Mouse (Mus musculus) monocyte, adult 2 months (primary cell): Measurements from ENCODE around the gene Gdf10.

Experiments used
- DNase-seq, 2 experiments: peaks; one replicate each; pipeline ENCODE4 v3.0.0; 2022; ENCODE audit warnings: low spot score in 2 of 2, low read depth in 1 of 2

The Gdf10 gene

DNA sequence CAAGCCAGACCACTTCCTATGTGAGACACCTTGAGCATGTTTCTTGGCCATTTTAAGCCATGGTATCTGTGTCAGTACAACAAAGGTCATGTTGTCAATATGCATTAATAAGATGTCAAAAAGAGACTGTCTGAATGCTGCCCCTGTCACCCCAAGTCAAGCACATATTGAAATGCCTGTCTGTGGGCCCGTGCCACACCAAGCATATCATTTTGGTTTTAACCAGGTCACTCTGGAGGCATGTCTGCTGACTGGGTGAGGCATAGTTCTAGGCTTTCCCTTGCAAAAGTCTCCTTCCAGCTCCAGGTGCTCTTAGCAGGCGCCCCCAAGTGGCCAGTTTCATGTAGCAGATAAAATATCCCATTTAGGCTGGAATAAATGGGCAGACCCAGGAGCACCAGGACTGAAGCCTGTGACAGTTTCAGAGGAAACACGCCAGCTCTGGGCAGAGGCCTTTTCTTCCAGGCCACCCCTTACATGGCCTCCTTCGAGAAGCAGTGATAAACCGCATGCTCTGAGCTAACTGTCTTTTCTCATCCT lies 10.5 kb downstream of the Gdf10 start:
- no peak for DNase-seq

DNA sequence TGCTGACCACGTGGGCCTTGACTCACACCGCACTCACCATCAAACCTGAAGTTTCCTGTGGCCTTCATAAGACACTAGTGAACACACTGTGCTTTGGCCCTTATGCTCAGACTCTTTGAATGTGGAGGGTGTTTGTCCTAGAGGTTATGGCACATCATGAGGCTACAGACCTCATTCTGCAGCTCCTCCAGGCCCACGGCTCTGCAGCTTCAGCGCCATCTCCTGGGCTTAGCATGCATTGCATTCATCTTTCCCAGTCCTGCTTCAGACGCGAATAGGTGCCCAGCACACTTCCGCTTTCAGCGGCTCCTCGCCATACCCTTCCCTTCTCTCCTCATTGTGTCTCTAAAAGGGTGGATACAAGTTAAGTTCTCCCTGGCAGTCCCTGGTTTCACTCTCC lies 15.7 kb downstream of the Gdf10 start:
- no peak for DNase-seq

DNA sequence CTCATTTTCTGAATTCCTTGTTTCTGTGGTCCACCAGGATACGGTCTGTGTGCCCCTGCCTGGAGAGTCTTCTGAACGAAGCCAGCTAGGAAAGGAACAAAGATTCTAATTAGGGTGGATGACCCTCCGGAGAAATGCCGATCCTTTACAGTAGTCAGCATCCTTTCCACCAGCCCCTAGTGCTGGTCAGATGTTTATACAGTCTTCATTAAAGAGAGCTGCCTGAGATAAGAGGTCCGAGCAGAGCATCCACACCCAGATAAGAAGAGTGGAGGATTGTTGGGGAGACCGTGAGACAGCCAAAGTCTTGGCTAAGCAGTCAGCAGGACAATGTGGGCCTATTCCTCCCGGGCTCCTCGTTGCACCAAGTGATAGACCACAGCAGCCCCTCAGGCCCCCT lies 17.4 kb downstream of the Gdf10 start, which contains the start of gene Gdf2:
Gene Gdf2, plus strand, starts transcription at position 301 of the 400 bp plus-strand sequence.
- no peak for DNase-seq

DNA sequence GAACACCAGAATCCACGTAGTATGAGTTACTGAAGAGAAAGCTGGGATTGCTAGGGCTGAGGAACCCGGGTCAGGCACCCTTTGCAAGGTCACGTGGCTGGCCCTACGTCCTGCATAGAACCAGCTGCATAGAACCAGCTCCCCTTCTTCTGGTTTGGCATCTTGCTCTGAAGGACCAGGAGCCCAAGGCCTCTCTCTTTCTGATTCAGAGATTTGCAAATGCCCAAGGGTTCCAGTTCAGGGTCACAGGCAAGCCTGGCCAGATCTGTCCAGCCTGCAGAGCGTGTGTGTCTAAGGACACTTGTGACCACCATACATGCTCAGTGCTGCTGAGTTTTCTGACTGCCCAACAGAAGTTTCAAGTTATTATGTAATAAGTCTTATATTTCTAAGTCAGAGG lies 18.8 kb downstream of the Gdf10 start:
- no peak for DNase-seq

DNA sequence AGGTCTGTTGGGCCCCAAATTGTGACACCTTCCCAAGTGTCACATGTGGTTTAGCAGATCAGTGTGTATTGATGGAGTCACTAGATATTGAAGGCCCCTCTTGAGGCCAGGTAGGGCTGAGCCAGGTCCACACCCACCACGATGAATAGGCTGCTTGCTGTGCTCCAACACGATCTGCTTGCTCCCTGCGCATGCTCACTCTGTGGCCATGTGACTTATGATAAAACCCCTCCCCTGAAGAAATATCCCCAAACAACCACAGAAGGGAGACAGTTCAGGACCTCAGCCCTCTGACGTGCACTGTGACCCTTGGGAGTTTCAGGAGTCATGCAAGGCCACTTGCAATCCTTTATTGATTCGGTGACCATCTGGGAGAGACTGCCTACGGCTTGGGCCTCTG lies 22.7 kb downstream of the Gdf10 start:
- DNase-seq = no peak

DNA sequence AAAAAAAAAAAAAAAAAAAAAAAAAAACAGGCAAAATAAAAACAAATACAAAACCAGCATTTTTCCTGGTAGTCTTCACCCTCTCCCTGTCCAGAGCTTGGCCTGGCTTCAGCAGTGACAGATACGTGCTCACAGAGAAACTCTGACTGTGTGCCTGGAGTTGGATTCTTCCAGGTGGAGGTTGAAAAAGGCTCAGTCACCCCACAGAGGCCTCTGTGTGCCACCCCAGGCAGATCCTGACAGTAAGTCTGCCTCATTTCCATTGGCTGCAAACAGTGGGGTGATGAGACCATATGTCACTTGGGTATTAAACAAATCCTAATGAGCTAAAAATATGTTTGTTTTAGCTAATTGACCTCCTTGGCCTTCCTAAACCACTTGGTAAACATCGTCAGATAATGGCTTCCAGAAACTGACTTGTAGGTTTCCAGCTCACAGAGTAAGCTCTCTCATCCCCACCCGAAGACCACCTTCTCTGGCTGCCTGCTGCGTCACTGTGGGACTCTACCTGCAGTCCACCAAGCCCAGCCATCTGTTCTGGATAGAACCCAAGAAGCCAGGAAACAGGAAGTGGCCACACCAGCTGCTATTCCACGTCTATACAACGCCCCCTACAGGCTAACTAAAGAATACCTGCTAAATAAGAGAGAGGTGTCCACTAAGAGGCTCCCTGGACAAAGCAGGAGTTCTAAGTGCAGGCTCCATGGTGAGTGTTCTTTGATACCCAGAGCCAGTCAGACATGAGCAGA lies 29.0 kb downstream of the Gdf10 start:
- no peak for DNase-seq

DNA sequence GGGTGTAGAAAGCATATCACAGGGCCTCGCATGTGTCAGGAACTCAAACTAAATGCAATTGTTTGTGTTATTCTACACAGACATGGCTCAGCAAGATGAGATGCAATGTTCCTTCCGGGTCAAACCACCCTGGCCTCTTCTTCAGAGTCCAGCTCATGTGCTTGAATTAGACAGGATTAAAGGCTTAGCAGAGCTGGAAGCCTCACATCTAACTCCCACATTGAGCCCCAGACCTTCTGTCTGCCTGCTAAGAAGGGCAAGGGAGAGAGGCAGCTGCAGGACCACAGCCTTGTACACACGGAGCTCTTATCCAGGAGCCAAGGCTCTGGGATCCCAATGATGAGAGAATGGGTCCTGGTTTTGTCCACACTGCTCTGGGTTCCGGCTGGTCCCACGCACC lies 30.4 kb downstream of the Gdf10 start, which contains the start of gene Rbp3:
Gene Rbp3, plus strand, starts transcription at position 243 of the 400 bp plus-strand sequence.
- DNase-seq = no peak

DNA sequence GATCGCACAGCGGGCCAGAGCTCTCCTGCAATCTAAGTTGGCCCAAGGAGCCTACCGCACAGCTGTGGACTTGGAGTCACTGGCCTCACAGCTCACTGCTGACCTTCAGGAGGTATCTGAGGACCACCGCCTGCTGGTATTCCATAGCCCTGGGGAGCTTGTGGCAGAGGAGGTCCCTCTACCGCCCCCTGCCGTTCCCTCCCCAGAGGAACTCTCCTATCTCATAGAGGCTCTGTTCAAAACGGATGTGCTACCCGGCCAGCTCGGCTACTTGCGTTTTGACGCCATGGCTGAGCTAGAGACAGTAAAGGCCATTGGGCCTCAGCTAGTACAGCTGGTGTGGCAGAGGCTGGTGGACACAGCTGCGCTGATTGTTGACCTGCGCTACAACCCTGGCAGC lies 32.7 kb downstream of the Gdf10 start:
- DNase-seq = no peak

DNA sequence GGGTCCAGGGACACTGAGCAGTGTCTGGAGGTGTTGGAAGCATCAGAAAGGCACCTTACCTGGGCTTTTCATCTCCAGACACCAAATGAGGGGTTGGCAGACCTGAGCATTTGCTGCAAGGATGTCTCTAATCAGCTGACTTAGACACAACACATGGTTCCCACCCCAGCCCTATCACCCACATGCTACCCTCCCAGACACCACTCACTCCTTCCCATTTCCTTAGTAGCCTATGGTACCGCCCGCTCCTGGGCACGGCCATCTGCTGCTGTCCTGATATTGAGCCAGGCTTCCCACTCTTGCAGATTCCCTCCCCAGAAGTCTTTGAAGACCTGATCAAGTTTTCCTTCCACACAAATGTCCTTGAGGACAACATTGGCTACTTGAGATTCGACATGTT lies 34.8 kb downstream of the Gdf10 start:
- DNase-seq = no peak

DNA sequence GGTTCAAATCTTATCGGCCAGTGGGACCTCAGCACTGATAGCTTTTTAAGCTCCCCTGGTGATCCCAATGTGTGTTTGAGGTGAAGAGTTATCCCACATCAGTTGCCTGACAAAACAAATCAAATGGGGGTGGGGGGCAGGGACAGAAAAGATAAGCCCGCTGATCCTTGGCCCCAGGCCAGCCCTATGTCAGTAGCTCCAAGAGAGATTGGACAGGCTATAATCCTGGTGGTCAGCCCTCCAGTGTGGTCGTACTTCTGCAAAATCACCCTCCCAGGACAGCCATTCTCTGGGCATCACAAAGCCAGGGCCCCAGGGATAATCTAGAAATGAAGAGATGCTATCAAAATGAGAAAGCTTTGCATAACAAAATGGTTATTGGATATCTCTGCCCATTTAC lies 35.5 kb downstream of the Gdf10 start:
- no peak for DNase-seq

DNA sequence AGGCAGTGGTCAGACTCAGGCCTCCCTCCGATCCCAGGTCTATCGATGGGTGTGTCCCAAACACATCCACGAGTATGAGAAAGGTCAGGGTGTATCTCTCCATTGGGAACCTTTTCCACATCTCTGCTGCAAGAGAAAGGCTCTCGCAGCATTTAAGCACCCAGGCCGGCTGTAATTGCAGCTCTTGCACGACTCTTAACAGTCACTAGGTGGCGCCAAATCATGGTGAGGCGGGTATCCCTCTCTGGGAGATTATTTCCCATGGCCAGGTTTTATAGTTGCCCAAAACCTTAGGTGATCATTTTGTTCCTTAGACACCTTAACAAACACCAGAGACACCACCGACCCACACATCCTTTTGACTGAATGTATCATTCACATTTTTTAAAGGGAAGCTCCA lies 36.0 kb downstream of the Gdf10 start:
- no peak for DNase-seq

DNA sequence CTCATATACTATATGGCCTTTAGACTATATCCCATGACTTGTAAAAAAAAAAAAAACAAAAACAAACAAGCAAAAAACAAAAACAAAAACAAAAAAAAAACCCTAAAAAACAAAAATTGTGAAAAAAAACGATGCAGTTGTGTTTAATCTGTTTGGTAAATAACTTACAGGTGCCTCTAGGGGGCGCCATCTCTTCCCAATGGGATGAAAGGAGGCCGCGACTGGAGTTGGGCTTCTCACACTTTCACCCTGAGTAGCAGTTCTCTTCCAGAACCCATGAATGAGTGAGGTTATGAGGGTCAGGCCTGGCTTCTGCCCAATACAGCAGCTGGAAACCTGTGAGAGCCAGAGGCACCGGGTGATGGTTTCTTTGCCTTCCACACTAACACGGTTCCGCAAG lies 42.3 kb downstream of the Gdf10 start:
- no peak for DNase-seq

DNA sequence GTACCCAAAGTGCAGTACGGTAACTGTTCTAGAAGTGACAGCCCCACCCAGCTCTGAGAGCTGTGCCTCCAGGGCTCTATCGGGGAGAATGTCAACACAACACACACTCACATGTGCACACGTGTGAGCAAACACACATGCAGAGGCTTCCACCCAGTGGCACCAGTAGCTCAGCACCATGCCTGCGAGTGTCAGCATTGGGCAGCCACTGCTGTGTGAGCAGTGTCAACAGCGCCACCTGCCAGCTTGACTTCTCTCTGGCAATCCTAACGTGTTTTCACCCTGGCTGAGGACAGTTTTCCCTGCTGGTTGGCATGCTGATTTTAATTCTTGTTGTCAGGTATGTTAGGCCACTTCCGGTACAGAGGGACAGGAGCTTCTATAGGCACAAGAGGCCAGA lies 49.3 kb downstream of the Gdf10 start:
- DNase-seq = no peak

DNA sequence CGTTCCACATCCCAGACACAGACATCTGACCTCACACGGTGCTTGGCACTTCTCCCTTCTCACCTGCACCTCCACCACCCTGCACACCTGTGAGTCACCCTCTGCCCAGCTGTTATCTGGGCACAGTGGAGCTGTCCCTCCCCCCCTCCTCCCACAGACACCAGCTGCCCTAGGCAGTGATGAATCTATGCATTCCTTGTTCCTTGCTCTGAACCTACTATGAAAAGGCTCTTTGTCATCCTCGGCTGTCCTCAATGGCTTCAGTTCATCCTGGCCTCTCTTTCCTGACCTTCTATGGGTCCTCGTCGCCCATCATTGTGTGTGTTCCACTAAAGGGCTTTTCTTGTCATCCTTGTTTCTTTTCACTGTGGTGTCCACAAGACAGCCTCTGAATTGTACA lies 51.4 kb downstream of the Gdf10 start:
- DNase-seq = no peak

DNA sequence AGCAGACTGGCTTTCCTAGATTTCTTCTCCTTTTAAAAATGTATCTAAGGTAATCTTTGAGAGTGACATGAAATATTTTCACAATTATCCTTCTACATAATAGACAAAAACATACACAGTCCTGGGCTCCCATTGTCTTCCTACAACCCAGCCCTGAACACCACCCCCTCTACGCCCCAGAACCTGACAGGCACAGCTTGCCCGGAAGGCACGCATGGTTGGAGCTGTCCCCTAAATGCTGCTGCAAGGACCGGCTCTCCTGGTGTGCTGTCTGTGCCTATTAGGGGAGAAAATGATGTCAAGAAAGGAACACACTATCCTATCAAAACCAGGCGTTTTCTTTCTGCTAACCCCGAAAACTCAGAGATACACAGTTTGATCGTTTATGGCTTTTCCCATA lies 54.4 kb downstream of the Gdf10 start:
- DNase-seq = no peak

DNA sequence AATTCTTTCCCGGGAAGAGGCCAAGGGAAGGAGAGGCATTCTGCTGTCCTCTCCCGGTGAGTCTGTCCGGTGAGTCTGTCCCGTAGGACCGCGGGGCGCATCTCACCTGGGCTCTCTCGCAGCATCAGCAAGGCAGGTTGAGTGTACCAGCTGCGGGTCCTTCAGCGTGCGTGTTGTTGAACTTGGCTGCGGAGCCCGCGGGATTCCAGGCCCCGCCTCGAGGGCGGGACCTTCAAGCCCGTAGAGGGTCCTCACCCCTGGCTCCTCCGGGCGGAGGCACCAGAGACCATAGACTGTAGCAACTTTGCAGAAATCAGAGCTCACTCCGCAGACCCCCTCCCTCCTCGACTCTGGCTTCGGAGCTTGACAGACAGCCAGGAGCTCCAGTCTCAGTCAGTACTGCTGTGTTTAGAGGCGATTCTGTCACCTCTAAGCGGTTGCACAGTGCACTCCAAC lies 55.2 kb downstream of the Gdf10 start, which contains the start of gene Zfp488:
Gene Zfp488, minus strand, starts transcription at position 161 of the 456 bp plus-strand sequence.
- DNase-seq = no peak
